Mouse (Mus musculus) C2C12 (cell line): Measurements from ENCODE around the gene Slc10a7.

Experiments
- CEBPB ChIP-seq: IDR thresholded peaks from one replicate; pipeline ENCODE4 v1.6.1; 2011; ENCODE audit warnings: low read depth, mild to moderate bottlenecking, control low read depth, moderate library complexity
- CTCF ChIP-seq: IDR thresholded peaks from one replicate; pipeline ENCODE4 v1.5.1; 2011; ENCODE audit not compliant: control insufficient read depth, insufficient read depth, insufficient read length
- MYOD1 ChIP-seq: IDR thresholded peaks from one replicate; pipeline ENCODE4 v1.6.1; 2011; ENCODE audit warnings: low read depth; ENCODE audit not compliant: control insufficient read depth, insufficient read length
- USF1 ChIP-seq: IDR thresholded peaks from one replicate; pipeline ENCODE4 v1.6.1; 2011; ENCODE audit warnings: low read depth, mild to moderate bottlenecking, control low read depth, moderate library complexity

DNA sequence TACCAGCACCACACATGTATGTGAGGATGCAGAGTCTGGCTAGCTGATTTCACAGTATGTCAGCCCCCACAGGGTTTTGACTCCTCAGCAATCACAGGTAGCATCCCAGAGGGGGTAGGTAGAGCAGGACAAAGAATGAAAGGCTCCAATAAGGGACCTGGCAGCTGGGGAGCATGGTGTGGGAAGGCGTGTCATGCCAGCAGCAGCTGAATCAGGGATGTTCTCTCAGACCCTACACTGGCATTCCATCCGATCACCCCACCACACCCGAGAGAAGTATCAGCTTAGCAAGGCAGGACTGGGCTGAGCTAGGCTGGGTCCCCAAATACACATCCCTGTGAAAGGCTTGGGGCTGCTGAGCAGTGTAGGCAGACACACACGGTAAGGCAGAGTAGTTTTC is 229.2 kb downstream of the Slc10a7 start:
- TF ChIP-seq CTCF = no peak
- no peak for TF ChIP-seq CEBPB
- no peak for TF ChIP-seq USF1
- TF ChIP-seq MYOD1 = no peak
